Mouse (Mus musculus) megakaryocyte, embryonic 14.5 days (primary cell): ENCODE results near the gene Rps3a1.

Experiments
- FLI1 ChIP-seq: IDR thresholded peaks from 2 replicates; pipeline ENCODE4 v1.6.1; 2012; ENCODE audit warnings: low read length, inconsistent platforms, mixed read lengths
- GATA1 ChIP-seq: IDR thresholded peaks from 3 replicates; pipeline ENCODE4 v1.6.1; 2012; ENCODE audit warnings: mixed read lengths, low read length, inconsistent platforms, borderline replicate concordance

- no peak for TF ChIP-seq GATA1
- no peak for TF ChIP-seq FLI1
Measured at GRCm38 (mm10) chr3:86112766-86113165, 29.7 kb downstream of the Rps3a1 start.
